In genomic region chr19:24673762-24674161, GRCm38 (mm10) we compare ENCODE assay signal across 13 mouse cellular contexts. TPM values are rescaled to one million over a fixed set of nuclear protein-coding genes. Genes with fewer than 3 reads are reported as not detected.
A peak's percentile ranks its signal among the peaks of the same experiment; 100 is the strongest.
DNase-seq lines count a peak whose midpoint lies in the region; ATAC-seq and TF ChIP-seq lines count a peak whose summit lies in the region.
"Had no signal": no experiment of that assay in that cellular context is flagged by ENCODE, and none has a peak within 500 bp of the region (broad histone marks: within the 10 kb centered on the region; RNA-seq: fewer than 3 reads in every experiment).

TSS of gene Tmem252 (plus strand) at chr19:24674008.

- H3K9ac ChIP-seq in heart, embryonic 16.5 days (ENCODE audit: low read length), result no peak within 1 kb of the TSS
- no peak within 1 kb of the TSS for H3K9ac ChIP-seq in lung, embryonic 15.5 days

- no peak for TF ChIP-seq POLR2A in cortical plate, adult 2 months (IDR thresholded peaks at IDR 0.05; ENCODE audit: extremely low read depth, insufficient read depth, low read length)
- TF ChIP-seq POLR2A in kidney, adult 2 months (IDR thresholded peaks at IDR 0.05; ENCODE audit: low read depth, low read length), result peak; percentile 84
- TF ChIP-seq POLR2A in cerebellum, adult 2 months (IDR thresholded peaks at IDR 0.05; ENCODE audit: borderline replicate concordance, insufficient read depth, low read length), result no peak

- TF ChIP-seq CTCF in cortical plate, adult 2 months (IDR thresholded peaks at IDR 0.05; ENCODE audit: extremely low read depth, insufficient read depth, low read length), result no peak
- no peak for TF ChIP-seq CTCF in kidney, adult 2 months (conservative IDR thresholded peaks at IDR 0.05; ENCODE audit: insufficient read depth, insufficient read length, low read depth, low read length)
- no peak for TF ChIP-seq CTCF in cerebellum, adult 2 months (IDR thresholded peaks at IDR 0.05; ENCODE audit: borderline replicate concordance, insufficient read depth, low read depth, low read length)

- H3K27me3 ChIP-seq in heart, embryonic 16.5 days (ENCODE audit: control insufficient read depth, insufficient read depth, low read length), result no peaks in the 10 kb centered on the region
- H3K27me3 ChIP-seq in kidney, adult 2 months (replicated peaks; ENCODE audit: control insufficient read depth, insufficient read depth, low read length), result no peaks in the 10 kb centered on the region
- no peaks in the 10 kb centered on the region for H3K27me3 ChIP-seq in lung, embryonic 15.5 days
- no peaks in the 10 kb centered on the region for H3K27me3 ChIP-seq in cerebellum, adult 2 months (ENCODE audit: control insufficient read depth, insufficient read depth, low read length)

- no peak within 1 kb of the TSS for H3K4me3 ChIP-seq in heart, embryonic 16.5 days (ENCODE audit: low read length)
- H3K4me3 ChIP-seq in cortical plate, adult 2 months (ENCODE audit: insufficient read depth, low read length), result no peak within 1 kb of the TSS
- peak within 1 kb of the TSS; percentile 74 for H3K4me3 ChIP-seq in kidney, adult 2 months (ENCODE audit: insufficient read depth, low read depth, low read length)
- H3K4me3 ChIP-seq in lung, embryonic 15.5 days, result no peak within 1 kb of the TSS
- H3K4me3 ChIP-seq in cerebellum, adult 2 months (replicated peaks; ENCODE audit: insufficient read depth, low read depth, low read length), result no peak within 1 kb of the TSS
- H3K4me3 ChIP-seq: forebrain, embryonic 10.5 days had no signal

- DNase-seq in heart, postnatal 4 days, result no peak
- peak; percentile 86 for DNase-seq in kidney, adult 2 months
- DNase-seq in cerebellum, adult 2 months, result no peak
- no peak for DNase-seq in urinary bladder, adult 2 months (ENCODE audit: low spot score)
- DNase-seq: adrenal gland, adult 8-10 months; gastrocnemius, postnatal 10 days; left cerebral cortex, postnatal 4 days had no signal

- 71% methylated on average over 3 of the region's 4 CpGs for WGBS in heart, embryonic 16.5 days
- 24% methylated on average over 4 of the region's 4 CpGs for WGBS in kidney, adult 2 months
- WGBS in lung, embryonic 15.5 days, result 61% methylated on average over 3 of the region's 4 CpGs
- WGBS in cerebellum, adult 2 months, result 65% methylated on average over 4 of the region's 4 CpGs

- H3K9me3 ChIP-seq in heart, embryonic 16.5 days (replicated peaks; ENCODE audit: control insufficient read depth, low read length), result no peaks in the 10 kb centered on the region
- no peaks in the 10 kb centered on the region for H3K9me3 ChIP-seq in lung, embryonic 15.5 days
- H3K9me3 ChIP-seq: forebrain, embryonic 10.5 days had no signal

- H3K4me2 ChIP-seq in heart, embryonic 16.5 days (ENCODE audit: low read depth, low read length), result no peak within 1 kb of the TSS
- H3K4me2 ChIP-seq in lung, embryonic 15.5 days, result peak within 1 kb of the TSS; percentile 33; the same call in 1 of the 2 replicates

- peaks cover 23% of the 10 kb centered on the region for H3K4me1 ChIP-seq in heart, embryonic 16.5 days (ENCODE audit: control insufficient read depth, insufficient read depth, low read length)
- peaks cover 5% of the 10 kb centered on the region for H3K4me1 ChIP-seq in cortical plate, adult 2 months (ENCODE audit: control insufficient read depth, insufficient read depth, low read length)
- H3K4me1 ChIP-seq in kidney, adult 2 months (ENCODE audit: control insufficient read depth, insufficient read depth, low read length), result peaks cover 14% of the 10 kb centered on the region; the same call in 1 of the 2 replicates
- H3K4me1 ChIP-seq in lung, embryonic 15.5 days, result peaks cover 8% of the 10 kb centered on the region
- H3K4me1 ChIP-seq in cerebellum, adult 2 months (ENCODE audit: control insufficient read depth, insufficient read depth, low read length), result no peaks in the 10 kb centered on the region

- ATAC-seq in heart, embryonic 16.5 days (replicated peaks; ENCODE audit: extremely low read depth, insufficient read depth, low FRiP score), result no peak
- ATAC-seq in lung, embryonic 15.5 days (ENCODE audit: borderline replicate concordance, extremely low read depth, low FRiP score, low TSS enrichment), result no peak
- no peak for ATAC-seq in erythroblast, adult 5-6 weeks (replicated peaks; ENCODE audit: low FRiP score, poor library complexity, severe bottlenecking)
- ATAC-seq: CD4-positive, CD25-positive, alpha-beta regulatory T cell, adult 4 months had no signal

- no peaks in the 10 kb centered on the region for H3K36me3 ChIP-seq in heart, embryonic 16.5 days (ENCODE audit: control insufficient read depth, insufficient read depth)
- H3K36me3 ChIP-seq in kidney, adult 2 months (ENCODE audit: control insufficient read depth, insufficient read depth, low read length), result peaks cover 3% of the 10 kb centered on the region; the same call in 1 of the 2 replicates
- no peaks in the 10 kb centered on the region for H3K36me3 ChIP-seq in lung, embryonic 15.5 days
- H3K36me3 ChIP-seq: forebrain, embryonic 10.5 days had no signal

- H3K27ac ChIP-seq in heart, embryonic 16.5 days (ENCODE audit: low read length), result peak within 1 kb of the TSS; percentile 46
- H3K27ac ChIP-seq in cortical plate, adult 2 months (ENCODE audit: insufficient read depth, low read length), result peak within 1 kb of the TSS; percentile 51; the same call in 1 of the 2 replicates
- H3K27ac ChIP-seq in kidney, adult 2 months (ENCODE audit: insufficient read depth, low read depth, low read length), result peak within 1 kb of the TSS; percentile 90
- peak within 1 kb of the TSS; percentile 70 for H3K27ac ChIP-seq in lung, embryonic 15.5 days
- no peak within 1 kb of the TSS for H3K27ac ChIP-seq in cerebellum, adult 2 months (ENCODE audit: insufficient read depth, low read length)
- H3K27ac ChIP-seq: forebrain, embryonic 10.5 days had no signal

RNA-seq across cellular contexts. Expression of gene Tmem252, which starts in this region (rescaled TPM):
- polyA plus RNA-seq in heart, embryonic 16.5 days (2015; fragmentation: Nextera tagmentation; extraction: Ambion mirVana), result 3.9 TPM in 2 replicates
- total RNA-seq in heart, postnatal 4 days (2021), result under 1 TPM; 0.14 to 0.20 TPM
- polyA plus RNA-seq in cortical plate, adult 2 months (2012; rRNA removed), result 0.44 and 0.48 TPM in 2 replicates
- 16.0 and 17.4 TPM in 2 replicates for polyA plus RNA-seq in kidney, adult 2 months (2012; rRNA removed)
- 3.0 and 3.3 TPM in 2 replicates for polyA plus RNA-seq in lung, embryonic 15.5 days (2015; fragmentation: Nextera tagmentation; extraction: Ambion mirVana)
- polyA plus RNA-seq in cerebellum, adult 2 months (2012; rRNA removed), result 0.26 and 0.40 TPM in 2 replicates
- polyA plus RNA-seq in urinary bladder, adult 2 months (2012; rRNA removed), result 1.3 and 1.5 TPM in 2 replicates
- total RNA-seq in erythroblast, adult 5-6 weeks (2015; ENCODE audit: low replicate concordance), result not detected in 2 replicates
- not detected in 2 replicates for total RNA-seq in erythroblast, adult 5-6 weeks (2017; ENCODE audit: low replicate concordance)
- polyA plus RNA-seq: CD4-positive, CD25-positive, alpha-beta regulatory T cell, adult 4 months had no signal
